Mouse (Mus musculus): ENCODE measurements around the gene Fam189a2.

GRCm38 (mm10) chr19:24032654-24033236 lies 1.9 kb upstream of the Fam189a2 start:
- no peak for TF ChIP-seq POLR2A (IDR thresholded peaks at IDR 0.05; ENCODE audit: extremely low read depth, insufficient read depth, low read length)
- no peak for TF ChIP-seq CTCF (IDR thresholded peaks at IDR 0.05; ENCODE audit: extremely low read depth, insufficient read depth, low read length)

All from cortical plate, adult 2 months (tissue).